Mouse (Mus musculus): ENCODE results near the gene Gmcl1.

Gmcl1 gene

GRCm38 (mm10) chr6:86736830-86737229, 3.6 kb upstream of the Gmcl1 start:
- DNase-seq (ENCODE audit: extremely low spot score, low spot score): no peak

- DNase-seq (ENCODE audit: extremely low spot score, low spot score): no peak
Measured at GRCm38 (mm10) chr6:86736313-86736712, 3.1 kb upstream of the Gmcl1 start.

- no peak for DNase-seq (ENCODE audit: extremely low spot score, low spot score)
Measured at GRCm38 (mm10) chr6:86732276-86733173, 658 bp downstream of the Gmcl1 start.

- no peak for DNase-seq (ENCODE audit: extremely low spot score, low spot score)
Measured at GRCm38 (mm10) chr6:86728711-86729110, 4.5 kb downstream of the Gmcl1 start.

GRCm38 (mm10) chr6:86721977-86722376, 11.2 kb downstream of the Gmcl1 start:
- DNase-seq (ENCODE audit: extremely low spot score, low spot score): no peak

- DNase-seq (ENCODE audit: extremely low spot score, low spot score): no peak
Measured at GRCm38 (mm10) chr6:86708072-86708774, 25.0 kb downstream of the Gmcl1 start.

GRCm38 (mm10) chr6:86702577-86702976, 30.6 kb downstream of the Gmcl1 start:
- DNase-seq (ENCODE audit: extremely low spot score, low spot score): no peak

GRCm38 (mm10) chr6:86697903-86698302, 35.3 kb downstream of the Gmcl1 start:
- no peak for DNase-seq (ENCODE audit: extremely low spot score, low spot score)

GRCm38 (mm10) chr6:86696213-86696612, 37.0 kb downstream of the Gmcl1 start:
- DNase-seq (ENCODE audit: extremely low spot score, low spot score): no peak

GRCm38 (mm10) chr6:86694465-86694864, 38.7 kb downstream of the Gmcl1 start:
- peak; percentile 52 for DNase-seq (ENCODE audit: extremely low spot score, low spot score)

- DNase-seq (ENCODE audit: extremely low spot score, low spot score): no peak
Measured at GRCm38 (mm10) chr6:86689671-86690070, 43.5 kb downstream of the Gmcl1 start.

- DNase-seq (ENCODE audit: extremely low spot score, low spot score): no peak
Measured at GRCm38 (mm10) chr6:86686971-86687370, 46.2 kb downstream of the Gmcl1 start.

- DNase-seq (ENCODE audit: extremely low spot score, low spot score): no peak
Measured at GRCm38 (mm10) chr6:86684655-86685011, 48.5 kb downstream of the Gmcl1 start.

GRCm38 (mm10) chr6:86683872-86684654, 49.1 kb downstream of the Gmcl1 start, which contains the start of gene Snrnp27:
TSS of gene Snrnp27 (minus strand) at chr6:86684522.
- peak; percentile 96 for DNase-seq (ENCODE audit: extremely low spot score, low spot score)

GRCm38 (mm10) chr6:86681289-86681688, 51.9 kb downstream of the Gmcl1 start:
- DNase-seq (ENCODE audit: extremely low spot score, low spot score): no peak

- no peak for DNase-seq (ENCODE audit: extremely low spot score, low spot score)
Measured at GRCm38 (mm10) chr6:86678341-86678740, 54.8 kb downstream of the Gmcl1 start.

GRCm38 (mm10) chr6:86670873-86671272, 62.3 kb downstream of the Gmcl1 start:
- peak; percentile 43 for DNase-seq (ENCODE audit: extremely low spot score, low spot score)

GRCm38 (mm10) chr6:86669240-86669727, 63.9 kb downstream of the Gmcl1 start:
- peak; percentile 99 for DNase-seq (ENCODE audit: extremely low spot score, low spot score)

GRCm38 (mm10) chr6:86668580-86669239, 64.5 kb downstream of the Gmcl1 start, which contains the start of gene Mxd1:
TSS of gene Mxd1 (minus strand) at chr6:86669161.
- DNase-seq (ENCODE audit: extremely low spot score, low spot score): no peak

GRCm38 (mm10) chr6:86667061-86667460, 66.1 kb downstream of the Gmcl1 start:
- DNase-seq (ENCODE audit: extremely low spot score, low spot score): no peak

Measured in neural tube, embryonic 10.5 days (tissue).